Mouse (Mus musculus) cerebellum, postnatal 4 days (tissue): ENCODE measurements around the gene Tha1.
A peak's percentile ranks its signal among the peaks of the same experiment; 100 is the strongest.

Source experiments
- DNase-seq, 2 experiments: peaks; one replicate each; pipeline ENCODE4 v3.0.0; 2022; ENCODE audit warnings: low spot score in 2 of 2, mixed read lengths in 1 of 2

Tha1 gene

GRCm38 (mm10) chr11:117881787-117882186 lies 8.5 kb upstream of the Tha1 start:
- no peak for DNase-seq

GRCm38 (mm10) chr11:117880977-117881358 lies 7.7 kb upstream of the Tha1 start:
- no peak for DNase-seq

- peak in 1 of 2 experiments; percentile 50 for DNase-seq
These were observed 7.2 kb upstream of the Tha1 start for GRCm38 (mm10) chr11:117880336-117880976.

- DNase-seq, result no peak
These were observed 6.4 kb upstream of the Tha1 start for GRCm38 (mm10) chr11:117879676-117880075.

DNA sequence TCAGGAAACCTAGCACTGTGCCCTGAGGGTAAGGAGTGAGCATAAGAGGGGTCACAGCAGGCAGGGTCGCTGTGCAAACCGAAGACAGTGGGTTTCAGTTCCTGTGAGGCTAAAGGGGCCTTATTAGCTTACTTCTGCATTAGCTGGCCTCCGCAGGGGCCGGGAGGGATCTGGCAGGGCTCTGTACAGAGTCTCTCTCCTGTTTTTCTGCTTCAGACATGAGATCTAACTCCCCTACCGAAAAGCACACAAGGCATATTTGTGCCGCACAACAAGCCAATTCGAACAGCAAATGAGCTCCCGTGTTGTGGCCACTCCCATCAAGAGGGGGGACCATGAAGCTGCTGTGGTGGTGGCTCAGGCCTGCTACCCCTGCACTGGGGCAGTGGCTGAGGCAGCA lies 5.6 kb upstream of the Tha1 start:
- DNase-seq, result no peak

GRCm38 (mm10) chr11:117877917-117878745 lies 4.8 kb upstream of the Tha1 start:
- DNase-seq, result peak in 1 of 2 experiments; percentile 66

- DNase-seq, result no peak
These were observed 2.4 kb upstream of the Tha1 start for GRCm38 (mm10) chr11:117875681-117876080.

- no peak for DNase-seq
These were observed 1.1 kb upstream of the Tha1 start for GRCm38 (mm10) chr11:117874419-117874818.

GRCm38 (mm10) chr11:117871911-117872584 lies 1.2 kb downstream of the Tha1 start:
- DNase-seq, result no peak

DNA sequence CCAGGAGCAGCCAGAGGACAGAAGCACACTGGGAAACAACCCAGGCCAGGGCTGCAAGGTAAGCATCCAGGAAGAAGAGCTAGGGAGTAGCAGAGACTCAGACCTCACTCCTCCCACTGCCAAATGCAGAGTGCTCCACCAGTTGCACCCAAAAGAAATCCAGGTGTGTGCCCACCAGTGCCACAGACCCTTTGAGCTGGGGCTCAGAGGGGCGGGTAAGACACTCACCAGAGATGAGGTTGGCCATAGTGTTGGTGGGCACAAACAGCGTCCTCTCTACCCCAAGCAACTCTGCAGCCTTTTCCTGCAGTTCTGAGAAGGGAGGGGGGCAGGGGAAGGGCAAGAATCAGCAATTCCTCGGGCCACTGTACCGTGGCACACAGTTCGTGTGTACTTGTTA lies 1.9 kb downstream of the Tha1 start:
- DNase-seq, result no peak

DNA sequence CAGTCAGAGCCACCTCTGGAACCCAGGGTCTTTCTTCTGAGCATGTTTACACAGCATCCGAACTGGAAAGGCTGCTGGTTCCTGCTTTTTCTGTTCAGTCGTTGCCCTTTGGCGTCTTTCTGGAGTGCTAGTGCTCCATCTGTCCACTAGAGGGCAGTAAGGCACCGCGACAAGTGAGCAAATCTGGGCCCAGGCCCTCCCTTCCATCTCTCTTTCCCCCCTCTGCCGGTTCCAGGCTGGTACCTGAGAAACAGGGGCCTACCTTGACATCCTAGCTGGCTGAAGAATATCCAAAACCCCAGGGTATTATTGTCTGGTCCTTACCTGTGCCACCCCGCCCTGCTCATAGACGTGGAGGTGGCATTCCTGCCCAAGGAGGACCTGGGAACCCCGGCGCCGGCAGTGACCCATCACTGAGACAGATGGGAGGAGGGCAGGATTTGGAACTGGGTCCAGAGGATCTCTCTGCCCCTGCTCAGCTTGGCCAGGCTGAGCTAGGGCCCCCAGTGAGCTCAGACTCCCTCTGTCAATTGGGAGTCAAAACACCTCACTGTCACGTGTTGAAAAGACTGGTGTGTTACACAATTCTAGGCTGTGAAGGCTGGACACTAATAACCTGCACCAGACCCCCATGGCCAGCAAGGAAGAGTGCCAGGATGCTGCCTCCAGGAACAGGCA lies 2.5 kb downstream of the Tha1 start:
- peak; percentile 64 to 81 for DNase-seq

GRCm38 (mm10) chr11:117865988-117866387 lies 7.3 kb downstream of the Tha1 start:
- DNase-seq, result no peak

- no peak for DNase-seq
These were observed 8.5 kb downstream of the Tha1 start for GRCm38 (mm10) chr11:117864805-117865204.

- DNase-seq, result no peak
These were observed 10.0 kb downstream of the Tha1 start for GRCm38 (mm10) chr11:117863174-117863856.

DNA sequence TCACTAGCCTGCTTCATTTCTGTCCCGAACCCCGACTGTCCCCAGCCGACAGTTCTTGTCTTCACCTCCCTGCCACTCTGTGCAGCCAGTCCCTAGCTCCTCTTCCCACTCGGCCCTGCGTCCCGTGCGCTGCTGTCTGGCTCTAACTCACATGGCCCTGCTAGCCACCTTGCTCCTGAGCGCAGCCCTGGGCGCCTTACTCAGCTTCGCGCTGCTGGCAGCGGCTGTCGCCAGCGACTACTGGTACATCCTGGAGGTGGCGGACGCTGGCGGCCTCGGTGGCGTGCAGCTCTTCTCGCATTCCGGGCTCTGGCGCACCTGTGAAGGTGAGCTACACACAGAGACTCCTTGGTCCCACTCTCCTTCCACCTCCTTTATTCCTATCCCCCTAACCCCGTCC lies 12.7 kb downstream of the Tha1 start, which contains the start of gene Tmem235:
Gene Tmem235, plus strand, starts transcription at position 152 of the 400 bp plus-strand sequence.
- no peak for DNase-seq

- DNase-seq, result no peak
These were observed 14.9 kb downstream of the Tha1 start for GRCm38 (mm10) chr11:117858392-117858791.

GRCm38 (mm10) chr11:117857462-117857861 lies 15.8 kb downstream of the Tha1 start:
- DNase-seq, result no peak

GRCm38 (mm10) chr11:117855975-117856374 lies 17.3 kb downstream of the Tha1 start:
- DNase-seq, result no peak

DNA sequence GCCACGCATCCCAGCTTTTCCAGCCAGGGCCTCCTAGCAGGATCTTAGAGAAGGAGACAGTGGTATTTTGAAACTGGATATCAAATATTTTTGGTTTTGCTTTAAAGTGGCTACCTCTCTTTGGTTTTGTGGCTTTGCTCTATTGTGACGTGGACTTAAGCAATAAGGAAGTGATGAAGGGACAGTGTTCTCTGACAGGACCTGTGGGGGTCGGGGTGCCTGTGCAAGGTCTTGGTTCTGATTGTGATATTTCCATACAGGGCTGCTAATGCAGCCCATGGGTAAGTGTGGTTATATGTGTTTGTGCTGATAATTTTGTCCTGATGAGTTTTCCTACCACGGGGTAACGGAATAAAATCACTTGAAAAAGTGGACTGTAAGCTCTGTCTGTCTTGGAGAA lies 17.9 kb downstream of the Tha1 start:
- DNase-seq, result no peak

GRCm38 (mm10) chr11:117854241-117854640 lies 19.0 kb downstream of the Tha1 start:
- DNase-seq, result no peak

DNA sequence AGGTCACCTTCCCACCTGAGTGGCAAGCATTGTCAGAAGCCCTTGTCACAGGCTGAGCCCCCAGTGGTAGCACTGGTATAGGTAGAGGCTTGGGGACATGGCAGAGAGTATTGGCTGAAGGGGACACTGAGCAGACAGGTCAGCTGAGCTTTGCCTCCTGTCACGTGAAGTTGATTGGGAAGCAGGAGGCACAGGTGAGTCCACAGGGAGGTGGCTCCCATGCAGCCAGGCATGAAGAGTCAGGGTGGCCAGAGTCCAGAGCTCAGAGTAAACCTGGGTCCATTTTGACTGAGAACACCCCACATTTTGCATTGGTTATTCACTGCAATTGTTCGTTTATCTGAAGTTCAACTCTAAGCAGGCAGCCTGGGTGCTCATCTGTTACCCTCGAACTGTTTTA lies 20.4 kb downstream of the Tha1 start:
- no peak for DNase-seq
